Mouse (Mus musculus): Measurements from ENCODE around the gene Ms4a4a.

DNA sequence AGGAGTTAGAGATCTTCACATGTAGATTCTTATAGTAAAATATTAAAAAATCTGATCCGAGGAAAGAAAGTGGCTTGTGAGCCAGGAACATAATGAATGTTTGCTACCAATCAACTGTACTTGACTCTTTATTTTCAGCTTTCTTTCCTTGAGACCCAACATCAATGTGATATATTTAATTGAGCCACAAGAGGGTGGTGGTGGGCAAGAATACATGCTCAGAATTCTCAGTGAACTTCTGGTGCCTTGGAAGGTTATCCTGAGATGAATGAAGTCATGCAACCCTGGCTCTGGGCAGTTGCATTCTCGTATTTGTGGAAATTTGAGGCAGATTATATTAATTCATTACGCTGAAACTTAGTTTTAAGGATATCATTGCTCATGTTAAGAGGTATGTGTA lies 23.4 kb upstream of the Ms4a4a start:
- TF ChIP-seq CTCF (IDR thresholded peaks at IDR 0.05; ENCODE audit: borderline replicate concordance, insufficient read depth, low read depth, low read length) (no peak), POLR2A (IDR thresholded peaks at IDR 0.05; ENCODE audit: borderline replicate concordance, insufficient read depth, low read length) (no peak)
